Mouse (Mus musculus) urinary bladder, postnatal 36 days (tissue): ENCODE data around the gene Mapk13.
A peak's percentile ranks its signal among the peaks of the same experiment; 100 is the strongest.
"Not testable (repeated sequence)": the region's sequence is repeated elsewhere in the genome, so short reads cannot be mapped to it uniquely, and the experiment has no call there.

Experiments
- DNase-seq, 2 experiments: peaks; one replicate each; pipeline ENCODE4 v3.0.0; 2022; ENCODE audit warnings: low spot score in 2 of 2, mixed read lengths in 1 of 2

Gene Mapk13

DNA sequence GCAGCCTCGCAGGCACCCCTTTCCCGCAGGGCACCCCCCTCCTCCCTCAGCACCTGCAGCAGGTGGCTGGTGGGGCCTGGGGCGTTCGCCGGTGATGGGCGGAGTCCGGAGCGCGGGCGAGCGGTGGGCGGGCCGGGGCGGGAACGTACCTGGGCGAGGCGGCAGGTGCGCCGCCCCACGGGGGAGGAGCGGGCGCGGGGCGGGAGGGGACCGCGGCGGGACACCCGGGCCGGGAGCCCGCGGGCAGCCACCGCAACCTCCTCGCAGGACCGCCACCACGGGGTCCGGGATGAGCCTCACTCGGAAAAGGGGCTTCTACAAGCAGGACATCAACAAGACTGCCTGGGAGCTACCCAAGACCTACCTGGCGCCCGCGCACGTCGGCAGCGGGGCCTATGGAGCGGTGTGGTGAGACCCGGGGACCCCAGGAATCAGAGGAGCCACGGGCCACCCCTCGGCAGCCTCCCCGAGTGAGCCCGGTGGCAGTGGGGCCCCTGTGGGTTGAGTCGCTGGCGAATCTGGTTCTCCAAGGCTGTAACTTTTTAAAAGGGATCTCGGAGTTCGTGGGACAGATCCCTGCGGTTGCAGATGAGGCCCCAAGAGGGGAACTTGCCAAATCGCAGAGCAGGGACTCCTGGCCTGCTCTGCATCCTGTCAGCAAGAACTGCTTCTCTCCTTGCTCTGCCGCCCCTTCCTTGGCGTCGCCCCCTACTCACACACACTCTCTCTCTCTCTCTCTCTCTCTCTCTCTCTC is at the start of gene Mapk13:
TSS of gene Mapk13 (plus strand) at position 177 of the 754 bp plus-strand sequence.
- DNase-seq: peak; percentile 19 to 20

DNA sequence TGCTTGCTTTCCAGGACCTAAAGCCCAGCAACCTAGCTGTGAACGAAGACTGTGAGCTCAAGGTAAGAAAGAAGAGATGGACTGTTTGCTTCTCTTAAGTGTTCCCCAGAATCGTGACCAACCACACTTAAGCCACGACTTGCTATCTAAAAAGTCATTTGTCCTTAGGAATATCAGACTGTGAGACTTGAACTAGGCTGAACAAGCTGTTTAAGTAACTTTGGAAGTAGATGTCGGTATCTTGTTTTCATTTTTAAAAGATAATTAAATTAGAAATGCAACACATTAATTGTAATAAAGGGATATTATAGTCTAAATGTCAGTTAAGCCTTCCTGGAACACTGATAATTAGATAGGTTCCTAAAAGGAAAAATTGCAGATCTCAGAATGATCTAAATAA is 43.3 kb upstream of the Mapk13 start, which contains the start of gene AC170998.1:
TSS of gene AC170998.1 (plus strand) at position 301 of the 400 bp plus-strand sequence.
- no peak for DNase-seq

DNA sequence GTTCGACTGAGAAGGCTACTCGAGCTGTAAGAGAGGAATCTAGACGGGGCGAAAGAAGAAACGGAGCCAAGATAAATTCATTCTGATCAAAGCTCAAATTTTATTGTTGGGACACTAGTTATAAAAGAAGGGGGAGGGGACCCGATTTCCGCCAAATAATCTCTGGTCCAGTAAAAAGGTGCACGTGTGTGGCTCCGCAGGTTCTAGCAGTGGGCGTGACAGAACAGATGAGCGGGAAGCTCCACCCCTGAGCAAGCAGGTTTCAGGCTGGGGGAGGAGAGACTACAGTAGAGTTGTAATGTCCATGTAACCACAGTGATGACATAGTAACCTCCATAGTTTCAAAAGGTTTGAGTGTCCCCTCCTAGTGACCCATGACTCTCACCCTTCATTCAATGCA is 41.6 kb upstream of the Mapk13 start:
- not testable (repeated sequence) for DNase-seq

DNA sequence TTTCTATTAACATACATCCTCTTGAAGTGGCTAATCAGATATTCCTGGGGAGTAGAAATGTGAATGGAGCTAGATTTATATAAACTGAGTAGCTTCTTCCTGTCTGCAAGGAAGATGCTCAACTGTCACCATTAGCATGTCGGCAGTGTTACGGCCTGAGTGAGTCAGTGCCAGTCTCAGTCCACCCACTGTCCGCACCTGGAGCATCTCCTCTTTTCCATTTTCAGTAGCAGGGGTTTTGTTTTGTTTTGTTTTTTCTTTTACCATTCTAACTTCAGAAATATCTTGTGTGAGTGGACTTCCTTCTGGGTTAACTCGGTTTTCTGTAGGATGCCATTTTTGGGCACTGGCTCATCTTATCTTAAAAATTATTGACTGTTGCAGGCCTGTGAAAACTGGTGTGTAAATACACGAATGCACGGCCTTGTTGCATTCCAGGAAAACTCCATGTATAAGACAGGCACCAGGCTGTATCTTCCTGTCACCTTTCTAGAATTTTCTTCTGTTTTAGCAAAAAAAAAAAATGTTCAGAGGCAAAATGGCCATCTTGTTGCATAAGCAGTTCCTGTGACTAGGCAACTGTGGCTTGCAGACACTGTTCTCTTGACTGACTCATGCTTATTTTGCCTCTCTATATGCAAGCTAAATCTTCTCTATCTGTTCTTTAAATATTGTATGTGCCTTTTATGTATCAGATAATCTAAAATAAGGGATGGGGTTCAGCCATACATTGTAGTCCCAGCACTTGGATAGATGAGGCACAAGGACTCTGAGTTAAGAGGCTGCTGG is 33.6 kb upstream of the Mapk13 start:
- DNase-seq: no peak

DNA sequence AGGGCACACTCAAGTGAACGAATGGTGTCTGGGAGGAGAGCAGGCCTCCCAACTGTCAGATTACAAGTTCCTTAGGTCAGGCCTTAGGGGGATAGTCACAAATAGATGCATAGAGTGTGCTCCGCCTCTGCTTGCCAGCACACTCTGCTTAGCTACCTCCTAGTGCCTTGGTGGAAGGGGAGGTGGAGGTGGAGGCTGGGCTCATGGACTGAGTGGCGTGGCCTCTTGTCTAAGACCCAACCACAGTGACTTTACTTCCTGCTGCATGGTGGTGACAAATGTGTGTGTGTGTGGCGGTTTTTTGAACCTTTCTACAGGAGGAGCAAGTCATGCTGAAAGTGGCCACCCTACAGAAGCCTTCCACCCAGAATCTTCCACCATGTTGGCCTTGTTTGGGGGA is 32.6 kb upstream of the Mapk13 start:
- no peak for DNase-seq

DNA sequence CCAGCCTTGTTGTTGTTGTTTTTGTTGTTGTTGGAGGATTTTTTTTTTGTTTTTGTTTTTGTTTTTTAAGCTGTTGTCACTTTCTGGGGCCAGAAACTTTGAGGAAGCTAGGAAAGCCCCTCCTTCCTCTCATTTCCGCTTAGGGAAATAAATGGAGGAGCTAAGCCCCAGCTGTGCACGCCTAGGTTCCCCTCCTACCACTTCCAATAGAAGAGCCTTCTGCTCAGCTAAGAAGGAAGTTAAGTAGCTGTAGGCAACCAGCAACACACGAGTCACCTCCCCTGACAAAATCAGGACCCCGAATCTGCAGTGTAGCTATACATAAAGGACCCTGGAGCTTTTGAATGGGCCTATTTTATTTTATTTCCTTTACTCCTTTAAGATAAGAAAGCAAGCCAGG is 31.1 kb upstream of the Mapk13 start:
- DNase-seq: no peak

DNA sequence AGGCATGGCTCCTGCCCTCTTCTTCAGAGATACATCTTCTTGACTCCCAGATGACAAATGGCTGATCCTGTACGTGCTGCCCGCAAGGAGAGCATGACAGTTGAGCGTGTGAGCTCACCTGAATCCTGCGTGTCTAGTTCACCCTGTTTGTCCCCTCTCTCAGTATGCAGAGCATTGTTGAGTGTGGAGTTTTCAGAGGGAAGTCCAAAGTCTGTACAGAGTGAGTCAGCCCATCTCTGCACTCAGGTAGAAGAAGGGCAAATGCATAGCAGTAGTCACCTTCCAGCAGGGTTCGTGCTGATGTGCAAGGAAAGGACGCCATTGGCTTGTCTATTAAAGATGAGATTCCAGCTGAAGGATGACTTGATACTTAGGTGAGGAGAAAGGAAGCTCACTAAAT is 29.9 kb upstream of the Mapk13 start:
- DNase-seq: no peak

DNA sequence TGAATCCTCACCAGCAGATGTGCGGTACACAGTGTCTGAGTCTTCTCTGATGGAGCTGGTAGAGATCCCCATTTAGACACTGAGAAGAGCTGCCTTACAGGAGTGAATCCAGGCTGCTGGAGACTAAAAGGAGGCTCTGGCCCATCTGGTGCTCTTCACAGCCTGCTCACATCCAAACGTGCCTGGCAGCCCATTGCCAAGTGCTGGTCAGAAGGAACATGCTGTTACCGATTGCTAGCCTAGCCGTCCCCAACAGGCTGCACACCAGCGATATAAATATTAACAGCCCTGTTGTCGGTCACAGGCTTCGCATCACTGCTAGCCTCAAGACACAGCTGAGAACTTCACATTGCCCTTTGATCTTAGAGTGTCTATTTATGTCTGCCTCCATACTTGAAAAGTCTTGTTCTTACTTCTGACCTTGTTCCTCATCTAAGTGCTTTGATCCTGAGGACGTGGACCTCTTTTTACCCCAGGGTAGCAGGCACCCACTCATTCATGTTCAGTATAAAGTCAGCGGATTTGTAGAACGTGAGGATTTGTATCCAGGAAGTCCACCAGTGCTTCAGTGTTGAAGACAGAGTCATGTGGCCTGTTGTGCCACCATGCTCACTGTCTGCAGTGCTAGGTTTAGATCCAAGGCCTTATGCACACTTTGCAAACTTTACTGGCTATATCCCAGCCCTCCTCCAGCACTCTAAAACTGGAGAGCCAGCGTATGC is 25.8 kb upstream of the Mapk13 start:
- DNase-seq: no peak

DNA sequence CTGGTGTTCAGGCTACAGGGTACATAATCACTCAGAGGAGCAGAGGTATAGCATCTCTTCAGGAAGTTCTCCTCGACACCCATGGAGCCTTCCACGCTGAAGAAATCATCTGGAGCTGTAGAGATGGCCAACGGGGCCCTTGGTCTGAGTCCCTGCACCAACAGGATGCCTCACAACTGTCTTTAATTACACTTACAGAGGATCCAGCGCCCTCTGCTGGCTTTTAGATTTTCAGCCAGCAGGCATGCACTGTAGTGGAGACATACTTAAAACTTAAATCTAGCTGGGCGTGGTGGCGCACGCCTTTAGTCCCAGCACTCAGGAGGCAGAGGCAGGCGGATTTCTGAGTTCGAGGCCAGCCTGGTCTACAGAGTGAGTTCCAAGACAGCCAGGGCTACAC is 25.2 kb upstream of the Mapk13 start:
- no peak for DNase-seq

DNA sequence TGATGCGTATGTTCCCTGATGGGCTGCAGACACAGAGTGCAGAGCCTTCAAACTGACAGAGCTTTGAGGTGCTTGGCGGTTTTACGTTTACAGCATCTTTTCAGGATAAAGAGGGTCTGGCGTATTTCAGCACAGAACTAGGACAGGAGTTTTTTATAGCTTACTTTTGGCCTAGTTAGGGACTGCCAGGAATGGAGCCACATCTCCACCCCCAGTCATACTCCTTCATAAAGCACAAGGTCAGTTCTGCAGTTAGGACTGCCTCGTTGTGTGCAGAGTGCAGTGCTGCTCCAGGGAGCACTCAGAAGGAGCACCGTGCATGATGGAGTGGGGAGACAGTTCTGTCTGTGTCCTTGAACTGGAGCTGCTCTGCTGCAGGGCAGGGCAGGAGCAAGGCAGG is 23.3 kb upstream of the Mapk13 start:
- DNase-seq: no peak

DNA sequence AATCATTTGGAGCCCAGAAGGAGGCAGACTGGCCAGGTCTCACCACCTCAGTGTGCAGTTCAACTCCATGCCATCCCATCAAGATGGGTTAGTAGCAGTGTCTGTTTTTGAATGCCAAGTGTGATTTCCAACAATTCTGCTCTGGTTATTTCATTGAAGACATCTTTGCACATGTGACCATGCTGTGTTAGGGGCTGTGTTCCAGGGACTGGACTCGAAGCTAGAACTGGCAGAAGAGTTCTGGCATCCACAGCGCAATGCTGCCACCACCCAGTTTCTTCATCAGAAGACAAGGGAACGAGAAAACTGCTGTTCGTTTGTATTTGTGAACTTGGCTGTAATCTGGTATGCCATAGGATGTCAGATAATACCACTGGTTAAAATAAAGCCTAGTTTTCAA is 21.1 kb upstream of the Mapk13 start:
- DNase-seq: no peak

DNA sequence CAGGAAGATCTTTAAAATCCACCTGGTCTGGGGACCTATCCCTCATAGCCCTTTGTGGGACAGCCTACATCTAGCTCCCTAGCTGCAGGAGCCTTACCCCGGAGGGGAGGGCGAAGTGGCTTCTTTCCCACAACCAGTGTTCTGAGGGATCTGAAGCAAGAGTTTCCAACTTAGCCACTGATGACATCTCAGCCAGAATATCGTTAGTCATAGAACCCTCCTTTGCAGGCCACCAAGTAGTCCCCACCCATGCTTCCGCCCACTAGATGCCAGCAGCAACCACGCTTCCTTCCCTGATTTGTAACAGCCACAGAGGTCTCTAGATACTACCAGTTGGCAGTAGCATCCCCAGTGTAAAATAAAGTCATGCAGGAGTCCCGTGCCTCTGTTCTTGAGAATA is 18.5 kb upstream of the Mapk13 start:
- DNase-seq: peak in 1 of 2 experiments; percentile 33

DNA sequence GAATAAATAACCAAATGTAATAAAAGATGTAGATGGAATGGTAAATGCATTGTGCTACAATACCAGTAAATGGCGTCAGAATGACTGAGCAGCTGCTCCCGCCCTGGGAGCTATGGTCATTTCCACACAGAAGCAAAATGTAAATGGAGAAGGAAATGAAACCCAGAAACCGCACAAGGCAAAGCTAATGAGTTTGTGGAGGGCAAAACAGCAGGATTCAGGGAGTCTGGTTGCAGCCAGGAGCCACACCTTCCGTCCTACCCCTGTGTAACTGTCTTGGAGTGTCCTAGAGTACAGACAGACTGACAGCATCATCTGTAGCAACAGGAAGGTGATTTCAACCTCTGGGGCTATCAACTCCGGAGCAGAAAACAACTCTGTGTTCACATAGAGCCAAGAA is 12.7 kb upstream of the Mapk13 start:
- DNase-seq: no peak

DNA sequence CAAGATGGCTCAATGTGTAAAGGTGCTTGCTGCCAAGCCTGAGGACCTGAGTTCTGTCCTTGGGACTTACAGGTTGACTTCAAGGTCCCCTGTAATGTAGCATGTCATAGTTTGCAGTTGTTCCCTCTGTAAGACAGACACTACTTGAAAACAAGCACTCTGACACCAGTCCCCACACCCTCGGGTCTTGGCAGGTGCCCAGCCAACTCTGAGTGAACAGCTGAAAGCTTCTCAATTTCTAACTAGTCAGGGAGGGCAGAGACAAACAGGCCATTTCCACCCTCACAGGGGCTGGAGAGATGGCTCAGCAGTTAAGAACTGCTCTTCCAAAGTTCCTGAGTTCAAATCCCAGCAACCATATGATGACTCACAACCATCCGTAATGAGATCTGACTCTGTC is 11.6 kb upstream of the Mapk13 start:
- DNase-seq: no peak

DNA sequence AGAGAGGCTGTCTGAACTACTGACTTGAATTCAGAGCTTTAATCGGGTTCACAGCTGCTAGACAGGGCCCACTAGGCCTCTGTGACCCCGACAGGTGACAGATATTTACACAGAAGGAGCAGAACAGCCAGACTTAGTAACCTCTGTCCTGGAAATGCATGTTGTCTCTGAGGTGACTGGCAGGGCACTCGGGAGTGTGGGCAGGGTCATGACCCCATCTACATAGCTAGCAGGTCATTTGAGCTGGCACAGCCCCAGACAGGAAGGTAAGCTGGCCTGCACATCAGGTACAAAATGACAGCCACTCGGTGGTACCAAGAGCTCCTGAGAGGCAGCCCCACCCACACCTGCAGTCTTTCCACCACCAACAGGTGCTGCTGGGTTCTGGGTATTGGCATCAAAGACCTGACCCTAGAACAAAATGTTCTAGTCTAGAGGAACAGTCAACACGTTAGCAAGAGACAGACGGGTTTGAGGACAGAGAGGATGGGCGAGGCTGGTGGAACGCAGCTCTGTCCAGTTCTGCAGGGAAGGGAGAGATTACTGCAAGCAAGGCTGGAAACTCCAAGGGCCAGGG is 8.3 kb upstream of the Mapk13 start:
- DNase-seq: no peak

DNA sequence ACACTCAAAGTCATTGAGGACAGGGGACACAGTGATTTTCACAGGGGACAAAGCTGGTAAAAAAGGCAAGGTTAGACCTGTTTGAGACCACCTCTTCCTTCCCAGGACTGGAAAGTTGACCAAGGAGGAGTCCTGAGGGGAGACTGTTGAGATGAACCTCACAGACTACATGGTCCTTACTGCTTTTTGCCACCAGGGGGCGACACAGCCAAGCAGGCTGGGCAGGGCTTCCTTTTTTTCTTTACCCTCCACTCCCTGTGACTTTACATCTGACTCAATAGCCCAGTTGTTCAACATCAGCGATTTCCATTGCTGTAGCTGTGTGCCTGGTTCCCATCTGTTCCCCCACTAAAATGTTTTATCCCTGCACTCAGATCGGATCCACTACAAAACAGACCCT is 7.2 kb upstream of the Mapk13 start:
- peak; percentile 72 to 79 for DNase-seq

DNA sequence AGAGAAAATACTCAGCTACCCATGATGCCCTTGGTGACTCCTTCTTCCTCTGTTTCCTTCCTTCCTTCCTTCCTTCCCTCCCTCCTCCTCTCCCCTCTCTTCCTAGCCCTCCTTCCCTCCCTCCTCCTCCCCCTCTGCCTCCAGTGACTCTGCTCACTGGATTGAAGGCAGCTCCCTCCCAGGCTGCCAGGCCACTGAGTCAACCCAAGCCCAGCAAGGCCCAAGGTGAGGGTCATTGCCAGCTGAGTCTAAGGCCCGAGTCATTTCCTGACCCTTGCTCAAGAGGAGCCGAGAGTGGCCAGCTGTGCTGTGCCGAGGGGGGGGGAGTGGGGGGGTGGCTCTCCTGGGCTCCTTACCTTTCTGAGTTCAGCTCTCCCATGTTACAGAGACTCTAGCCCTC is 2.9 kb upstream of the Mapk13 start:
- DNase-seq: no peak

DNA sequence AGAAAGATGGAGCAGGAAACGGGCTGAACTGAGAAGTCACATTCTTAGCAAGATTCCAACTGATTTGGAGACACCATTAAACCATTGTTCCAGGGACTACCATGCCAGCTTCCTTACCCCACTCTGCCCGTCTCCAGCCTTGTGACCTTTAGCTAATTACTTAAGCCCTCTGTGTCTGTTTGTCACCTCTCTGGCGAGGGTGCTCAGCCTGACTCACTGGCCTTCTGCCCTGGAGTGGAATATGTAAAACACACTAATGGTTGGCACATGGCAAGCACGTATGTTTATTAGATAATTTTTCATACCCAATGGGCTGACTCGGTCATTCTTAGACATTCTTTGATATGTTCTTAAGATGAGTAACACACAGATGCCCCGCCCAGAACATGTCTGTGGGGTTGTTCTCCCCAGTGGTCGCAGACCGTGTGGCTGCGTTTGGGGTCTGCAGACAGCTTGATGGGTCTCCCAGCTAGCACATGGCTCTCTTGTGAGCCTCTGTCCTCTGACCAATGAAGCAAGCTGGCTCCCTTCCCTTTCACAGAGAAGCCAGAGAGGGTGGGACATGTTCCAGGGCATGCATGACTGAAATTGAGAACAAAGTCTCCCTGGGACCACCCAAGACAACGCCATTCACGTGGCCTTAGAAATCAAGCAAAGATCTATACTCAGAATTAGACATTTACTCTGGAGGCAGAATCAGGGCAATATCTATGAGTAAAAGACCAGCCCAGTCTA is 2.1 kb upstream of the Mapk13 start:
- DNase-seq: no peak

DNA sequence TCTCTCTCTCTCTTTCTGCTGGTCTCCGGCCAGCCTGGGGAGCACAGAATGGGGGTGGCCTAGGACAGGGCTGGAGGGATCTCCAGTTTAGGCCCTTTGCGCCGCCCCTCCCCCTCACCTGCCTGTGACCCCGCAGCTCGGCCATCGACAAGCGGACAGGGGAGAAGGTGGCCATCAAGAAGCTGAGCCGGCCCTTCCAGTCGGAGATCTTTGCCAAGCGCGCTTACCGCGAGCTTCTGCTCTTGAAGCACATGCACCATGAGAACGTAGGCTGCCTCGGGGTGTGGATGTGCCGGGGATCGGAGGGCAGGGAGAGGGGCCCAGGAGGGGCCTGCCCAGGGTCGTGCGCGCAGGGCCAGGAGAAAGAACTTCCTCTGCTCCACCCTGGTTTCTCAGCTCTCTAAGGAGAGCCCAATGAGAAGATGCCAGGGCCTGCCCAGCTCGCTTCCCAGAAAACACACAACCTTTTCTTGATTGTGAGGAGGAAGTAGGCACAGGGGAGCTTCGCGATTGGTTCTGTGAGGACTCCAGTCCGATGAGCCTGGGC is 851 bp downstream of the Mapk13 start:
- peak; percentile 33 for DNase-seq

DNA sequence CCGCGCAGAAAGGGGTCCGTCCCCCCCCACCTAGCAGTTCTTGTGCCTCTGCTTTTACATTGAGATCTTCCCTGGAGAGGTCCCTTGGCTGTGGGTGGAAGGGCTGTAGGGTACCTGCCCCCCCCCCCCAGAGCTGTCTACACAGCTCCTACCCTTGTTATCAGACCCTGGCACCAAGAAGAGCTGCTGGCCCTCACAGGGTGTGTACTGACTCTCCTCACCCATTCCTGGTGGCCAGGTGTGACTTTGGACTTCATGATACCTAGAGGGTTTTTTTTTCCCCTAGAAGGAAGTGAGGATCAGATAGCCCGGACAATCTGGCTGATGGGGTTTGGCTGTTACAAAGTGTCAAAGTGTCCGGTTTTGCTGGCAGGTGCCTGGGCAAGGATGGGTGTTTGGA is 2.2 kb downstream of the Mapk13 start:
- no peak for DNase-seq

DNA sequence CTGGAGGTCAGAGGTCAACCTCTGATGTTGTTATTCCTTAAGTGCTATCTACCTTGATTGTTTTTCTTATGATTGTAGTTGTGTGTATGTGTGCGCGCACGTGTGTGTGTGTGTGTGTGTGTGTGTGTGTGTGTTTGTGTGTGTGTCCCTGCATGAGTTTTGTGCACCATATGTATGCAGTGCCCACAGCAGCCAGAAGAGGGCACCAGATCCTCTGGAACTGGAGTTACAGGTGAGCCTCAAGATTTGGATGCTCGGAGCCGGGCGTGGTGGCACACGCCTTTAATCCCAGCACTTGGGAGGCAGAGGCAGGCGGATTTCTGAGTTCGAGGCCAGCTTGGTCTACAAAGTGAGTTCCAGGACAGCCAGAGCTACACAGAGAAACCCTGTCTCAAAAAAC is 5.2 kb downstream of the Mapk13 start:
- not testable (repeated sequence) for DNase-seq
